Mouse (Mus musculus): ENCODE data around the gene Gnb5. TPM values are rescaled to one million over a fixed set of nuclear protein-coding genes. Genes with fewer than 3 reads are reported as not detected.

The Gnb5 gene
- polyA plus RNA-seq, 1 experiment from 2014 or later, result 53.2 TPM

- Histone ChIP-seq H3K9ac (ENCODE audit: low read length) (no peak overlapping the region), H3K27ac (ENCODE audit: low read depth, low read length) (no peak overlapping the region), H3K9me3 (replicated peaks; ENCODE audit: control insufficient read depth, low read length) (no peaks in the 10 kb centered on the region), H3K36me3 (ENCODE audit: control insufficient read depth, insufficient read depth, low read length) (no peaks in the 10 kb centered on the region), H3K4me2 (ENCODE audit: low read length) (no peak overlapping the region), H3K4me1 (ENCODE audit: control insufficient read depth, insufficient read depth, low read length) (no peaks in the 10 kb centered on the region), H3K27me3 (replicated peaks; ENCODE audit: control insufficient read depth, insufficient read depth, low read length) (no peaks in the 10 kb centered on the region), H3K4me3 (ENCODE audit: low read depth, low read length) (no peak overlapping the region)
- WGBS, result 71% methylated on average over 6 of the region's 6 CpGs
- ATAC-seq, result no peak
- no peak for DNase-seq (ENCODE audit: low spot score)
Observed at GRCm38 (mm10) chr9:75287636-75288035, 18.5 kb upstream of the Gnb5 start.

DNA sequence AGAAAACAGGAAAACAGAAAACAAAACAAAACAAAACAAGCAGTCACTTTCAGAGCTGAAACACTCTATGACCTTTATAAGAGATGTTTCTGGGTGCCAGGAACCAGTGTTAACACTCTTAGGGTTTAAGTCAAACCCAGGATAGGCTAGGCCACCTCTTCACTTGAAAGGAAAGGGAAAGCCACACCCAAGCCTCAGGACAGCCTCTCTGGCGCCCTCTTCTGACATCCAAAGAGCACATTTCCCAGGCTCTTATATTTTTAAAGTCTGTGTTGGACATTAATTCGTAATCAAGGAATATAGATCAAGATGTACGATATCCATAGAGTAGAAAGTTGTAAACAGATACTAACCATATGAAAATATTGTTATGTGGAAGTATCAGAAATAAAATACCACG is 16.5 kb upstream of the Gnb5 start:
- Histone ChIP-seq H3K27ac (ENCODE audit: low read depth, low read length) (no peak overlapping the region), H3K9ac (ENCODE audit: low read length) (no peak overlapping the region), H3K36me3 (ENCODE audit: control insufficient read depth, insufficient read depth, low read length) (no peaks in the 10 kb centered on the region), H3K9me3 (replicated peaks; ENCODE audit: control insufficient read depth, low read length) (no peaks in the 10 kb centered on the region), H3K4me2 (ENCODE audit: low read length) (no peak overlapping the region), H3K4me1 (ENCODE audit: control insufficient read depth, insufficient read depth, low read length) (no peaks in the 10 kb centered on the region), H3K27me3 (replicated peaks; ENCODE audit: control insufficient read depth, insufficient read depth, low read length) (no peaks in the 10 kb centered on the region), H3K4me3 (ENCODE audit: low read depth, low read length) (no peak overlapping the region)
- 48% methylated on average over 4 of the region's 4 CpGs for WGBS
- no peak for DNase-seq (ENCODE audit: low spot score)
- no peak for ATAC-seq

DNA sequence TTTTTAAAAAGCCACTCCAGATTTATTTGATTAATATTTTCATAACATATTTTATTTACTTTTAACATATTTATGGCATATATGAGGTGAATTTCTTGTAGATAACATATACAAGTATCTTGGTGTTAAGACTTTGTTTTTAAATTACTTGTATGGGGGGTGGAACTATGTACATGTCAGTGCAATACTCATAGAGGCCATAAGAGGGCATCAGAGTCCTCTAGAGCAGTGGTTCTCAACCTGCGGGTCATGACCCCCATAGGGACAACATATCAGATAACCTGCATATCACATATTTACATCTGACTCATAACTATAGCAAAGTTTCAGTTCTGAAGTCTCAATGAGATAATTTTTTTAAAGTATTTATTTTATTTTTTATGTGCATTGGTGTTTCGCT is 6.7 kb upstream of the Gnb5 start:
- no peak overlapping the region for H3K4me3 ChIP-seq (ENCODE audit: low read depth, low read length)
- no peak for DNase-seq (ENCODE audit: low spot score)
- ATAC-seq, result no peak
- no peak overlapping the region for H3K4me2 ChIP-seq (ENCODE audit: low read length)
- no peaks in the 10 kb centered on the region for H3K27me3 ChIP-seq (replicated peaks; ENCODE audit: control insufficient read depth, insufficient read depth, low read length)
- no peak overlapping the region for H3K27ac ChIP-seq (ENCODE audit: low read depth, low read length)
- 86% methylated on average over 2 of the region's 2 CpGs for WGBS
- no peaks in the 10 kb centered on the region for H3K9me3 ChIP-seq (replicated peaks; ENCODE audit: control insufficient read depth, low read length)
- no peaks in the 10 kb centered on the region for H3K4me1 ChIP-seq (ENCODE audit: control insufficient read depth, insufficient read depth, low read length)
- no peak overlapping the region for H3K9ac ChIP-seq (ENCODE audit: low read length)
- no peaks in the 10 kb centered on the region for H3K36me3 ChIP-seq (ENCODE audit: control insufficient read depth, insufficient read depth, low read length)

GRCm38 (mm10) chr9:75303033-75303432 is 3.1 kb upstream of the Gnb5 start:
- WGBS, result 74% methylated on average over 2 of the region's 2 CpGs
- H3K27ac ChIP-seq (ENCODE audit: low read depth, low read length), result no peak overlapping the region
- H3K9me3 ChIP-seq (replicated peaks; ENCODE audit: control insufficient read depth, low read length), result no peaks in the 10 kb centered on the region
- H3K4me2 ChIP-seq (ENCODE audit: low read length), result no peak overlapping the region
- H3K4me1 ChIP-seq (ENCODE audit: control insufficient read depth, insufficient read depth, low read length), result no peaks in the 10 kb centered on the region
- DNase-seq (ENCODE audit: low spot score) (no peak), ATAC-seq (no peak)
- H3K27me3 ChIP-seq (replicated peaks; ENCODE audit: control insufficient read depth, insufficient read depth, low read length), result no peaks in the 10 kb centered on the region
- no peak overlapping the region for H3K9ac ChIP-seq (ENCODE audit: low read length)
- no peaks in the 10 kb centered on the region for H3K36me3 ChIP-seq (ENCODE audit: control insufficient read depth, insufficient read depth, low read length)
- H3K4me3 ChIP-seq (ENCODE audit: low read depth, low read length), result no peak overlapping the region

DNA sequence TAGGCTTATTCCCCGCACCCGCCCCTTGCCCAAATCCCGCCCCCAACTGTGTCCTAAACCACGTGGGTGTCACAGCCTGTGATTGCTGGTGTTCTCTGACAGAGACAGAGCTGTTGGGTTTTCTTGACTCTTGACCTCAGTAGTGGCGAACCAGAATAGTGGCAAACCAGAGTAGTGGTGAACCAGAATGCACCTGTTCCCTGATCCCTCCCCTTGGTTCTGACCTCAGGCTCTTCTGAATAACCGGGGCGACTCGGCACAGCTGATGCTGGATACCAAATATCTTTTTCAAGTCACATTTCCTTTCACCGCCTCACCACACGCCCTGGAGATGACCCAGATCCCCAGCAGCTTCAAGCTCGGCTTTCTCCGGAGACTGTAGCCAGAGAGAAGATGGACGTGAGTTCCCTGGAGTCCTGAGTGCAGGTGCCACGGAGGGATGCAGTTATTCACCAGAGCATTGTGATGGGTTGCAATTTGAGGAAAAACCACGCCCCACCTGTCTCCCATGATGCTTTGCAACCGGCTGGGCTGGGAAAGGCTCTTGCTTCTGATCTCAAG is 2.3 kb upstream of the Gnb5 start:
- Histone ChIP-seq H3K36me3 (ENCODE audit: control insufficient read depth, insufficient read depth, low read length) (no peaks in the 10 kb centered on the region), H3K4me3 (ENCODE audit: low read depth, low read length) (no peak overlapping the region), H3K9ac (ENCODE audit: low read length) (no peak overlapping the region), H3K4me2 (ENCODE audit: low read length) (peak overlapping the region; percentile 26; the same call in 1 of the 2 replicates), H3K27ac (ENCODE audit: low read depth, low read length) (no peak overlapping the region), H3K27me3 (replicated peaks; ENCODE audit: control insufficient read depth, insufficient read depth, low read length) (no peaks in the 10 kb centered on the region), H3K9me3 (replicated peaks; ENCODE audit: control insufficient read depth, low read length) (no peaks in the 10 kb centered on the region), H3K4me1 (ENCODE audit: control insufficient read depth, insufficient read depth, low read length) (no peaks in the 10 kb centered on the region)
- WGBS, result 41% methylated on average over 16 of the region's 16 CpGs
- ATAC-seq (no peak), DNase-seq (ENCODE audit: low spot score) (no peak)

- no peak overlapping the region for H3K27ac ChIP-seq (ENCODE audit: low read depth, low read length)
- H3K4me2 ChIP-seq (ENCODE audit: low read length), result peak overlapping the region; percentile 26; the same call in 1 of the 2 replicates
- no peak for DNase-seq (ENCODE audit: low spot score)
- no peak overlapping the region for H3K9ac ChIP-seq (ENCODE audit: low read length)
- ATAC-seq, result no peak
- H3K27me3 ChIP-seq (replicated peaks; ENCODE audit: control insufficient read depth, insufficient read depth, low read length), result no peaks in the 10 kb centered on the region
- no peaks in the 10 kb centered on the region for H3K36me3 ChIP-seq (ENCODE audit: control insufficient read depth, insufficient read depth, low read length)
- H3K4me3 ChIP-seq (ENCODE audit: low read depth, low read length), result no peak overlapping the region
- no peaks in the 10 kb centered on the region for H3K9me3 ChIP-seq (replicated peaks; ENCODE audit: control insufficient read depth, low read length)
- H3K4me1 ChIP-seq (ENCODE audit: control insufficient read depth, insufficient read depth, low read length), result no peaks in the 10 kb centered on the region
- WGBS, result 31% methylated on average over 7 of the region's 7 CpGs
Observed at GRCm38 (mm10) chr9:75304286-75304685, 1.8 kb upstream of the Gnb5 start.

GRCm38 (mm10) chr9:75307015-75307414 is 927 bp downstream of the Gnb5 start:
- no peak overlapping the region for H3K27ac ChIP-seq (ENCODE audit: low read depth, low read length)
- no peak for DNase-seq (ENCODE audit: low spot score)
- 87% methylated on average over 5 of the region's 5 CpGs for WGBS
- H3K27me3 ChIP-seq (replicated peaks; ENCODE audit: control insufficient read depth, insufficient read depth, low read length), result no peaks in the 10 kb centered on the region
- no peak overlapping the region for H3K9ac ChIP-seq (ENCODE audit: low read length)
- no peak for ATAC-seq
- no peak overlapping the region for H3K4me3 ChIP-seq (ENCODE audit: low read depth, low read length)
- no peaks in the 10 kb centered on the region for H3K4me1 ChIP-seq (ENCODE audit: control insufficient read depth, insufficient read depth, low read length)
- H3K36me3 ChIP-seq (ENCODE audit: control insufficient read depth, insufficient read depth, low read length), result no peaks in the 10 kb centered on the region
- H3K9me3 ChIP-seq (replicated peaks; ENCODE audit: control insufficient read depth, low read length), result no peaks in the 10 kb centered on the region
- no peak overlapping the region for H3K4me2 ChIP-seq (ENCODE audit: low read length)

- Histone ChIP-seq H3K36me3 (ENCODE audit: control insufficient read depth, insufficient read depth, low read length) (no peaks in the 10 kb centered on the region), H3K9me3 (replicated peaks; ENCODE audit: control insufficient read depth, low read length) (no peaks in the 10 kb centered on the region), H3K27ac (ENCODE audit: low read depth, low read length) (no peak overlapping the region), H3K4me1 (ENCODE audit: control insufficient read depth, insufficient read depth, low read length) (no peaks in the 10 kb centered on the region), H3K9ac (ENCODE audit: low read length) (no peak overlapping the region), H3K4me3 (ENCODE audit: low read depth, low read length) (no peak overlapping the region), H3K4me2 (ENCODE audit: low read length) (no peak overlapping the region), H3K27me3 (replicated peaks; ENCODE audit: control insufficient read depth, insufficient read depth, low read length) (no peaks in the 10 kb centered on the region)
- WGBS, result 64% methylated on average over 5 of the region's 5 CpGs
- no peak for ATAC-seq
- no peak for DNase-seq (ENCODE audit: low spot score)
Observed at GRCm38 (mm10) chr9:75308621-75309020, 2.5 kb downstream of the Gnb5 start.

DNA sequence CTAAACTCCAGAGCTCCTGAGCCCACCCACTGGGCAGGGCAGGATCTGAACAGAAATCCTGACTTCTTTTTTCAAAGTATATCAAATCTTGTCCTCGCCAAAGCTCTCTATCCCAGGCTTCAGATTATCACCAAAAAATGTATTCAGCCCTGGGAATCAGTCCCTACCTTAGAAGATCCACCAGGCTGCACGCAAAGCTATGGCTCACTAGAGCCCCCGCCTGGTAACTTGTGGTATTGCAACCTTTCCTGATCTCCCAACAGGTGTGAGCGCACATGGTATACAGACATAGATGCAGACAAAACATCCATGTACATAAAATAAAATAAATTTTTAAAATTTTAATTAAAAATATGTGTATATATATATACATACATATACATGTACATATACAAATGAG is 5.9 kb downstream of the Gnb5 start:
- H3K4me2 ChIP-seq (ENCODE audit: low read length), result no peak overlapping the region
- no peak overlapping the region for H3K4me3 ChIP-seq (ENCODE audit: low read depth, low read length)
- H3K27ac ChIP-seq (ENCODE audit: low read depth, low read length), result no peak overlapping the region
- no peaks in the 10 kb centered on the region for H3K36me3 ChIP-seq (ENCODE audit: control insufficient read depth, insufficient read depth, low read length)
- no peaks in the 10 kb centered on the region for H3K9me3 ChIP-seq (replicated peaks; ENCODE audit: control insufficient read depth, low read length)
- H3K4me1 ChIP-seq (ENCODE audit: control insufficient read depth, insufficient read depth, low read length), result peaks cover 10% of the 10 kb centered on the region
- H3K27me3 ChIP-seq (replicated peaks; ENCODE audit: control insufficient read depth, insufficient read depth, low read length), result no peaks in the 10 kb centered on the region
- no peak for ATAC-seq
- DNase-seq (ENCODE audit: low spot score), result peak; percentile 83
- WGBS, result 15% methylated on average over 4 of the region's 4 CpGs
- no peak overlapping the region for H3K9ac ChIP-seq (ENCODE audit: low read length)
